Mouse (Mus musculus): Measurements from ENCODE around the gene Pmp22. TPM values are rescaled to one million over a fixed set of nuclear protein-coding genes. Genes with fewer than 3 reads are reported as not detected.

The Pmp22 gene
- total RNA-seq, 2 experiments from 2014 or later = 111 to 179 TPM

DNA sequence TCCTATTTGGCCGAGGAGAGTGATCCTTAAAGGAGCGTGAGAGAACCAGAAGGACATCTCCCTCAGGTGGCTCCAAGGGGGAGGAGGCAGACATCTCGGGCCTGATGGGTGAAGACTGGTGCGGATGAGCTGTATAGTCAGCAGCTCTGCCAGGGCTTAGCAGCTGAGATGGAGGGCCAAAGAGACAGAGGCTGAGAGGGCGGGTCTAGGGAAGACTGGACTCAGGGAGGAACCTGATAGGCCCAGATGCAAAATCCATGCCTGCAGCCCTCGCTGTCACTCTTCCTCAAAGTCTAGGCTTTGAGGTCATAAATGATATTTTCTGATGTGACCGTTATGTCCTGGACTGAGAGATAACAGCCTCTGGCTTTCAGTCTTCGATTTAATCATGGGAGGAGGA, 1.8 kb upstream of the Pmp22 start:
- DNase-seq = no peak

DNA sequence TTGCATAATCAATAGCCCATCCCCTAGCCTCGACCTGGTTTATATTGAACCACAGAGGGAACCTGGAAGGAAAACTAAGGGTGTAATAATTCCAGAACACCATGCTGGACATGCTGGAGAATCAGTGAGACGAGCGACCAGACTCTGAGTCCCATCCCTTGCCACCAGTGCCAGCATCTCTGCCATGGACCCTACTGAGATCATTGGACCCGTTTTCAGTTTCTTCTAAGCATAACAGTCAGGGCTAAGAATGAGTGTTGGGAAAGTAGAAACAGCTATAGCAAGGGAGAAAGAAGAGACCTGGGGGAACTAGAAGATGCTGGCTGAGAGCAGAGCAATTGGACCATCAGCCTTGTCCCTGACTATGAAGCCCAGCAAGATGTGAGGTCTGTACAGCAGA, 1.3 kb upstream of the Pmp22 start:
- DNase-seq = no peak

DNA sequence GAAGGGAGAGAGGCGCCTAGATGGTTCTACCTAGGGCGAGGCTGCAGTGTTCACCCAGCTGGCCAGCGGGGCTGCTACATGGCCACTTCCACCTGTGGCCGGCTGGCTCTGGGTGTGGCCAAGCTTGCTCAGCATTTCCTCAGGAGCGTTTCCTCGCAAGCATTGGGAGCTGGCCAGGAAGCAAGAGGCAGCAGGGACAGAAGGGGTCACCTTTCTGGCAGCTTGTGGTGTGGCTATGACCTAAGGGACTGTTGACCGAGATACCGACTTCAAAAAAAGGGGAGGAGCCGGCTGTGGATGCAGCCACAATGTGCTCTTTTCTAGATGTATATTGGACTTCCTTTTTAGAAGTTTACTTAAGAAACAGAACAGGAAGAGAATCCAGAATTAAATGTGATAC, 593 bp downstream of the Pmp22 start:
- DNase-seq = peak in 1 of 2 experiments; percentile 61

DNA sequence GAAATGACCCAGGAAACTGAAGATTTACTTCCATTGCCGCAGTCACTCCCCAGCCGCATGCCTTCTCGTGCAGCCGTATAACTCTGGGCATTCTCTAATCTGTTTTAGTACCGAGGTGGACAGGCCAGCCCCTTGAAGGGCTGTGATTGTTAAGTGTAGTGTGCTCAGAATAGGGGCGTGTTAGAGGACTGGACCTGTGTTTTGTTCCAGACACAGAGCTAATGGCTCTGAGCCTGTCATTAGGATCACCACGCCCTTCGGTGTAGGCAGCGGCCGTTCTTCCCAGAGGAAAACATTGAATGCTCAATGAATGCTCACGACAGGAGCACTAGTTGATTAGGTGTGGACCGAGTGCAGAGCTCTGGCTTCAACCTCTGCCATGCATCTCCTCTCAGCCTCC, 1.1 kb downstream of the Pmp22 start:
- DNase-seq = no peak

DNA sequence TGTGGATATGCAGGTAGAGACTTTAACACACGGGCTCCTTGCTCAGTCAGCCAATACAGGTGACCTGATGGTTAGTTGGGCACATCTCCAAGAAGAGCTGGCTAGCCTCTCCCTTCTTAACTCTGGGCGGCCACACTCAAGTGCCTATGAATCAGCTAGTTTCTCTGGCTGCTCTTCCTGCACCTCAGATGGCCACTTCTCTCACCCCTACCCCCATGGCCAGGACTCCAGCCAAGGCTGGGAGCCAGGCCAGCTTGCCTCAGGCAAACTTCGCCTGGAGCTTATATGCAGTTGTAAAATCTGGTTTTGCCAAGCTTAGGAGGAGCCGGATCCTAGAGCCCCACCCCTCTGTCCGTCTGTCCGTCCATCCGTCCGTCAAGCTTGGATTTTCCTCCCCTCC, 1.7 kb downstream of the Pmp22 start:
- peak; percentile 84 to 87 for DNase-seq

DNA sequence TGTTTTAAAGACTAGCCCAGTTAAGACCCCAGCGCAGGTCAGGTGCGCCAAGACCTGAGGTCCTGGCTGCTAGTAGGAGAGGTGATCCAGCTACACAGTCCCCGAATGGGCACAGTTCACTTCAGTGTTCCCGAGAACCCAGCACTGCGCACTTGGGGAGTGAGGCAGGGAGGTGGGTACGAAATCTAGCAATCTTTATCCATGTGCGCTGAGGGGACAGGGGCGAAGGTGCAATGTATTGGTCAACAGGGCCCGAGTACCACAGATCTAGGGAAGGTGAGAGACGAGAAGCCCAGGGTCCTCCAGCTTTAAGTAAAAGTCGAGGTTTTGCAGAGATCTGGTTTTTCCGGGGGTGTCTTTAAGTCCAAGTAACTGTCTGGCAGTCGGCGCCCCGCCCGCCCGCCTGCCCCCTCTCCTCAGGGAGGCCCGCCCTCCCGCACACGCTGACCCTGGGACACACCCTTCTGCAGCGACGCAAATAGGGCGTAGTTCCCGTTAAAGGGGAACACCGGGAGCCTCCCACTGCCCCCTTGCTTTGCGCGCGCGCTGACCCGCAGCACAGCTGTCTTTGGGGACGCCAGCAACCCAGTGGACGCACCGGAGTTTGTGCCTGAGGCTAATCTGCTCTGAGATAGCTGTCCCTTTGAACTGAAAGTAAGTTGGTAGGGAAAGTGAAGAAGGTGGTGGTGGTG, 2.4 kb downstream of the Pmp22 start:
- DNase-seq = peak; percentile 86 to 87

DNA sequence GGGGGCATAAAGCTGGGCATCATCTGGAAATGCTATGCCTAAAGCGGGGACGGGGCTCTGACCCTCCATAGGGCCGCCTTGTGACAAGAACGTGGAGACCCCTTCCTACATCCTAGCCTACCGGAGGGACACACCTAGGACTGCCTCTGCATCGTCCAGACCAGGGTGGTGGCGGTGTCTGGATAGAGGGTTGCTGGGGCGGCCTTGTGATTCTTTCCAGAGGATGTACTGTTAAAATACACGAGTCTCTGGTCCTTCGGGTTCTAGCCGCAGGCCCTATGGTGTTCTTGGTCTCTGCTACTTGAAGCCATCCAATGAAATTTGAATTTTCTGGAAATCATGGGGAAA, 2.9 kb downstream of the Pmp22 start:
- peak in 1 of 2 experiments; percentile 39 for DNase-seq

DNA sequence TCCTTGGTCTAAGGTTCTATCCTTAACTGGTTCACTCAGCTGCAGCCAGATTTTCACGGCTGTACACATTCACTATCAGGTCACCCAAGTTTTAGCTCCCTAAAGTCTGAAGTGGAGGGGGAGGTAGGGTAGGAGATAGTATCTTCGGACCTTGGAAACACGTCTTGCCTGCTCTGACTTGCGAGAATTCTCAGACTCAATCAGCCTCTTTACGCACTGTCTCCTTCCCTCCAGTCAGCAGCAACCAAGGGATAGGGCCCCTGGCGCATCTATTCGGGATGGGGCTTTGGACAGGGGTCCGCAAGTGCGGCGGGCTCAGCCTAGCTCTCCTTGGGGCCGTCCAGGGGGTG, 3.3 kb downstream of the Pmp22 start:
- DNase-seq = no peak

DNA sequence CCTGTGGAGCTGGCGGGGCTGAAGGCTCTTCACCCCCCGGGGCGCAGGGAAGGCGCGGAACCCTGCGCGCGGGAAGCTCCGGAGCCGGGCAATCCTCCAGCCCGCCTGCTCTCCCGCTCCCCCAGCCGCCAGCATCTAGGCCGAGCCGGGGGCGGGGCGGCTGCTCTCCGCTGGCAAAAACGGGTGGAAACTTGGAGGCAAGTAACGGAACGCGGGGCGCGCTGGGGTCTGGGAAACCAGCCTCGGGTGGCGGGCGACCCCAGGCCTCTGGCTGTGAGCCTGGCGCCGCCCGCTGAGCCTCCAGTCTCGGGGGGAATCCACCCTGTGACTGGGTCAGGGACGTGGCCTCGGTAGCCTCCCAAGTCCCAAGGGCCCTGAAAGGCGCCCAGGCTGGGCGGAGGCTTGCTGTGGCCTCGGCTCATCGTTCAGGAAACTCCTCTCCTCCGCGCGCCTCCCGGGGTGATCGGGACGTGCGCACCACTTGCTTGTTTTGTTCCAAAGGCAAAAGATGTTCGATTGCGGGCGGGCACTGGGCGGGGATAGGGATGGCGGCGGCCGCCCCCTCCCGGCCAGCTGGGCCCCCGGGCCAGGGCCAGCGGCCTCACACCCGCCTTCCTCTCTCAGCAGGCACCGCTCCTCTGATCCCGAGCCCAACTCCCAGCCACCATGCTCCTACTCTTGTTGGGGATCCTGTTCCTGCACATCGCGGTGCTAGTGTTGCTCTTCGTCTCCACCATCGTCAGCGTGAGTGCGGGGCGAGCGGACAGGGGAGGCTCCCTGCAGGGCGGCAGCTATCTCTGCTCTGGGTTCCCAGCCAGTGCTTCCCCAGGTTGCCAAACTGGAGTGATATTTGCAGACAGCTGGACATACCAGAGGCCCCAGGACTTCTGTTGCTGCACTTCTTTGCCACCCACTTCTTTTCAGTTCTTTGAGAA, 4.0 kb downstream of the Pmp22 start:
- DNase-seq = peak; percentile 89 to 93

DNA sequence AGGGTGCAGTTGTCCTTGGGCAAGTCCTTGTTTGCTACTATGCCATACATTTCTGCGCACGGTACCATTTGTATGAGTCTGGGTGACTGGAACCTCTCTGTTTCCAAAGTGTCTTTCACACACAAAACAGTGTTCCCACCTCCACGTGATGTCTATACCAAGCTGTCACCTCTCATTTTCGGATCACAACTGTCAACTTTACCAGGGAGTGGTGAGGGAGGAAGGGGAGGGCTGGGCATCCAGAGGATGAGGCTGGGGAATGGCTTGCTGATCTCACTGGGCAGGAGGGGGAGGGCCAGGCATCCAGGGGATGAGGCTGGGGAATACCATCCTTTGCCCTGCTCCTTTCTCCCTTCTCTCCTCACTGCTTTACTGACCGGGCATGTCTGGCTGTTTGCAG, 5.2 kb downstream of the Pmp22 start:
- DNase-seq = no peak

DNA sequence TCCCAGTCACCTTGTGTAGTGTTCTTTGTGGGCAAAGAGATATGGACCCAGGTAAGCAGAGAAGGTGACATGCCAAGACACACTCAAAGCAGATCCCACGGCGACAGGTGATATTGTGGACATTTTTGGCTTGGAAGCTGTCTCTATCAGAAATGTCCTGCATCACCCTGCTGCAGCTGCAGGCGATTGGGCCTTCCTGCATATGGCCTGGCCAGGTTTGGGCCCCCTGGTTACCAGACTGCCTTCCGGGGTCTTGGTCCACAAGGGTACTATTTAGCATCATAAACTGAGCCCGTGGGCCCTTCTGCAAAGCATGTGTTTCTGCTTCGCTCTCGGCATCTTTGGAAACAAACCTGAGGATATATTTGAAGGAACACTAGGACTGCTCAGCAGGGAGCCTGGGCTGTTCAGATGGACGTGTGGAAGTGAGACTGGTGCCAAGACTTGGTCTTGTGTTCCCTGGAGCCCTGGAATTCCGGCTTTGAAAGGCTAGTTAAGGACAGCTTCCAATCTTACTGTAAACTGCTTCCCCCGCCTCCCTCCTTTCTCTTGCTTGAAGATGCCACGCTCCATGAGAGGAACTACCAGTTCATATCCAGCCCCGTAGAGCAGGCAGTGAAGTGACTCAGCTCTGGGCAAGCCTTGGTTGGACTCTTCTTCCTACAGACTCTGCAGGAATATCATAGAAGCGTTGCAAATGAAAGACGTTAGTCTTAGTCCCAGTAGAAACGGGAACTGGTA, 6.1 kb downstream of the Pmp22 start:
- no peak for DNase-seq

DNA sequence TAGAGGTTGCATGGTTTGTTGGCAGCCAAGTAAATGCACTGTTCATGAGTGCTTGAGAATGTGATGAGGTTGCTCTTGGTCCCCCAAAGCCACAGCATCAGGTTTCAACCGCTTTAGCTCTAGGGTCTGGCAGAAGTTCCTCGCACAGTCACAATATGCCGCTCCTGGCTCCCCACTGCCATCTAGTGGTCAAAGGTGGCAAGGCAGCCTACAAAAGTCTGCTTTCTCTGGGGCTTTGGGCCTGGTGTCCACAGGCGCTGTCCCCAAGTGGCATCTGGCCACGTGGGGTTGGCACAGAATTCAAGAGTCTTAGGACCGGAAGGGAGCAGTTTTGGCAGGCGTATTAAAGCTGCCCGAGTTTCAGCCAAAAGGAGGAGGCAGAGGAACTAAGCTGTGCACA, 6.8 kb downstream of the Pmp22 start:
- peak; percentile 93 to 94 for DNase-seq

DNA sequence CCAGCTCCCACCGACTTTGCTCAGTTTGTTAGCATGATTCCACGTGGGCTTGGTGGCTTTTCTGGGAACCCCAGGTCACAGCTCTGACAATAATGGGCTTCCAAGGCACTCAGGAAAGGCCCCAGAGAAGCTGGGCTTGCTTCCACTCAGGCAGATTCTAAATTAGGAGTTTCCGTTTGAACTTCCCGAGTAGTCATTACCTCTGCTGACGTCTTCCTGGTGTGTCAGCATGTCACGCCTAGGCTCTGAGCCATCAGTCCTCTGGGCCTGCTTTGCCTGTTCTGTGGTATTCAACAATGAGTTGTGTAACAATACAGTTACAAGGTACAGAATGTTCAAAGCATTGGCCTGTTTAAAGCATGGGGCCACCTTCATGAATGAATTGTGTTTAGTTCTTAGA, 7.4 kb downstream of the Pmp22 start:
- DNase-seq = peak; percentile 69 to 75

DNA sequence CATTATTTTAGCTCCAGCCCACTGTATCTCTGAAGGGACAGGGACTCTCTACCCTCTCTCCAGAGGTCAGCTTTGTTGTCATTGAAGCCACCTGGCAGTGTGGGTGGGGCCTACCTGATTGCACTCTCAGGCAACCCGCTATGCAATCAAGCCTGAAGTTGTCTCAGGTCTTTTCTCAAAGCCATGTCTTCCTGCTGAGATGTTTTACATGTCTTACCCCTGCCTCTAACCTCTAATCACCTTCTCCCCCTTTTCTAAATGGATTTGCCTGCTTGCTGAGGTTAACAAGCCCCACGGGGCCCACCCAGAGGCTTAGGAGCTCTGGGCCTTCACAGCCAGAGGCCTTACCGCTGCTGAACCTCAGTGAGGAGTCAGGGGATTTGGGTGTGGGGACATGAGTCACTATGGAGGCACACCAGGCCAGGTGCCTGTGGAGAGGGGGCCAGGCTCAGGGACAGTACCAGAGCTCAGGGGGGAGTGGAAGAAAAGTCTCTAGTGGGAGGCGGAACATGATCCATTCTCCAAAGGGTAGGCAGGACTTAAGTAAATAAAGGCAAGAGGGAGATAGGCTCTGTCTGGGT, 8.1 kb downstream of the Pmp22 start:
- no peak for DNase-seq

DNA sequence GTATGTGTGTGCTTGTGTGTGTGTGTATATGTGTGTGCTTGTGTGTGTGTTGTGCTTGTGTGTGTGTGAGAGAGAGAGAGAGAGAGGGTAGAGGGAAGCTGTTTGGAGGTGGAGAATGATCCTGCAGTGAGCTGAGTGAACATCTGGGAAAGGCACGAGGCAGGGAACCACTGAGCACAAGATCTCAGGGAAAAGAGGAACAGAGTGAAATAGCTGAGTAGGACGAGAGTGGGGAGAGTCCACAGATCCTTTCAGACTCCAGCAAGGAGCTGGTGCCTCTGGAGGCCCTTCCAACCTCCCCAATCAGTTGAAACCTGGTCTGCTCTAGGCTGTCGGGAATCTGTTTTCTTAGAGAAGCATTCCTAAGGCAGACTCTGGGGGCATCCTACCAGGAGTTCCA, 10.0 kb downstream of the Pmp22 start:
- DNase-seq = no peak

DNA sequence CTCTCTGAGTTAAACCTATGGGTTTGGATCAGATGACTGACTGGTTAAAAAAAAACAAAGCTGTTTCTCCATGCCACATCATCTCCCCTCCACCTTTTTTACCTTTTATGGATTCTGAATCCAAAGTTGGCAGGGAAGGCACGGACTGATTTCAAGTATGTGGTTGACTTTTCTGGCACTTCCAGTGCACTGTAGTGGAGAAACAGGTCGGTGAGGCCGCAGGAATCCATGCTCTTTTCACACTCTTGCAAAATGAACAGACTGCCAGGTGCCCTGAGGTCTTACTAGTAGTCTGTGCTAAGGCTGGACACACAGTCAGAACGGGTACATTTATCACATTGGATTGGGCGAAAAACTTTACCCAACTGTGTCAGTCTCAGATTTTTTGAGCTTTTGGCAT, 13.5 kb downstream of the Pmp22 start:
- no peak for DNase-seq

DNA sequence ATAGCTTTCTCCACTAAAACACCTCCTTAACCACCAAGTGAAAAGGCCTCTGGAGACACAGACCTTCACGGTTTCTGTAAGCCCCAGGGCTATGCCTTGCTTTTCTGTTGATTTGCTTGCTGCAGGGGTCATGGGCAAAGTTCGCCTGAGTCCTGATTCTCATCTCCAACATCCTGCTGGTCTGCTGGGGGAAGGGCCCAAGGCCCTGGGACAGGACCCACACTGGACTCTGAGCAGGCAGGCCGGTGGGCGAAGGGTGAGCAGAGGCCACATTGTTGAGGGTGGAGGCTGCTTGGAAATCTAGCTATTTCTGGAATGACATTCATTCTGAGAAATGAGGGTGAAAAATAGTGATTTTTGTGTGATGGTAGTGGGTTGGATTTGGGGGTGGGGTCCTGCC, 14.0 kb downstream of the Pmp22 start:
- DNase-seq = no peak

DNA sequence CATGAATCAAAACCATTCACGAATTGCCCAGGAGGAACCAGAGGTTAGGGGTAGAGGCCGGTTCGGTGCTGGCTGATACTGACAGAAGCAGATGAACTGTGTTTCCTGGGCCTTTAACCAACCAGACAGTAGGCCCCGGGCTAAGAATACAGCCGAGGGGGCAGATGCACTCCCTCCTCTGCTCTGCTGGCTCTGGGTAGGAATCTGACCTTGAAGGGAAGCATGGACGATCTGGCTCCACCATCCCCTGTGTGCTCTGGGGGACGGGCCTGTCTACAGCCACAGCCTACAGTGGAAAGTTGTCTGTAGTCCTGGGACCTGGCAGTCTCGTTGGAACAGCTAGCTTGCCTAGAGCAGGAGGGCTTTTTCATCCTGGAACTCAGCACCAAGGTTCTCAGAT, 14.7 kb downstream of the Pmp22 start:
- peak; percentile 62 for DNase-seq

DNA sequence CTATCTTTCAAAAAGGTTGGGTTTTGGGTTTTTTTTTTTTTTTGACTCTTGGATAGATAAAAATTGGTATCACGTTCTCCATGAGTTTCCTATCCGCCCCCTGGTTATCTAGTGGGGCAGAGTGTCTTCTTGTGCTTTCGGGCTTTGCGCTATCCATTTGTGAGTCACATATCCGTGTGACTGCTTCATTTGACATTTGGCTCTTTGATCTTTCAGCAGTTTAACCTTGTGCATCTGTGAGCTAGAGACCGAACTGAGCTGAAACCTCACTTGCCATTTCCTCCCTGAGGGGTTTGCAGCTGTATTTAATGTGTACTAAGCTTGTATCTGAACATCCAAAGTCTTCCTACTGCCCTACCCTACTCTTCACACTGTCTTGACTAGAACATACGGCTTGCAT, 17.8 kb downstream of the Pmp22 start:
- no peak for DNase-seq

DNA sequence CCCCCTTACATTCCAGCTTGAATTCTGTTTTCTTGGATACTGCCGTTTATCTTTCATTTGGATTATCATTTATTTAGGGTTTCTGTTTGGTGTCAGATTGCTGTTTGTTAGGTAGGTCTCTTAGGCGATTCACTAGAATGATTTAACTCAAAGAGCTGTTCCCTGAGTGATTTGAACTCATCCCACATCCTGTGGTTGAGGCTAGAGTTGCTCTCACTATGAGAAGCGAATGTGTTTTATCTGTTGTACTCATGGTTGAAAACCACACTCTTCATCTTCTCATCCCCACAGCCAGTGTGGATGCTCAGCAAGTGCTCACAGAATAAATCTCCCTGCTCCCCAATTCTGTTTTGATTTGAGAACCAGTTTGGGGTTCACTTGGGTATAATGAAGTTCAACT, 19.5 kb downstream of the Pmp22 start:
- DNase-seq = no peak

DNA sequence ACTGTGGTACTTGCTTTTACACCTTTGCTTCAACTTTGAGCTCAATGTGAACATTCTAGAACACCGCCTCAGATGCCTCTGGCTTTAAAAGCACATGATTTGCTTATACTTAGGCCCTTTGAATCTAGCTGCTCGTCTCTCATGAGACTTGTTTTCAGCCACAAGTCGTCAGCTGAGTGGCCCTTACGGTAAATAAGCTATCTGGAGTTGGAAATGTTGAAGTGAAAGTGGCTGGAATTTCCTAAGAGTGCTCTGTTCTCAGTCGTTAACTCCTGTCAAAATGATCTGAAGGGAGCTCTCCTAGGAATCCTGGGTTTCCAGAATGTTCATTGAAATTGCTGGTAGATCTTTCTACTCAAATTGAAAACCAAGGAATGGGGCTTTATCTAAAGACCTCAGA, 23.1 kb downstream of the Pmp22 start:
- DNase-seq = no peak

DNA sequence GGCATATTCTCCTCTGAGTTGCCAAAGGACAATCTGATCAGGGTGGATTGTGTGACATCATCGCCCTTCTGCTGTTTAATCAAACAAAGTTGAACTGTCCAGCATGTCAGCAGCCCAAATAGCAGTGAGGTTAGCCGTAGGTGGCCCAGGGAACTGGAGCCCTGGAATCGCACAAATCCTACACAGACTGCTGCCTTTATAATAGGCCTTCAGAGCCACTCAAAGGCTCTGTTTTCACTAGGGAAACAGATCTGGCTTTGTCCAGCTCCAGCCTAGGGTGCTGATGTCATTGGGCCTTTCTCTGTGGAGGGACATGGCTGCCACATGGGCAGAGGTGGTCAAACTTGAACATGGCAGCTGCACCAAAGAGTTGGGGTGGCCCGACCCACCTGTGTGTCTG, 28.3 kb downstream of the Pmp22 start:
- DNase-seq = no peak

DNA sequence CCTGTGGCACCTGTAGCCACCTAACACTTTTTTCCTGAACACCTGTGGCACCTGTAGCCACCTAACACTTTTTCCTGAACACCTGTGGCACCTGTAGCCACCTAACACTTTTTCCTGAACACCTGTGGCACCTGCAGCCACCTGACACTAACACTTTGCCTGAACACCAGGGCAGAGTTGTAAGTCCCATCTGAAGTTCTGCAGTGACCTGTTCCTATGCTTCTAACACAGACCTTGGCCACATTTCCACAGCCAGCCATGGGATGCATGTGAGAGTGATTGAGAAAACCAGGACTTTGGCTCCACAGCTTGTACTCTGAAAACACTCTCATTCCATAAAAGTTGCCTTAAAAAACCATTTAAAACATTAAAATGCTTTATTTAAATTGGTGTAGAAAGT, 32.1 kb downstream of the Pmp22 start:
- no peak for DNase-seq

Data from adrenal gland, postnatal 36 days (tissue).